Mouse (Mus musculus) kidney, embryonic 16.5 days (tissue): ENCODE measurements around the gene Atg4a-ps. TPM values are rescaled to one million over a fixed set of nuclear protein-coding genes. Genes with fewer than 3 reads are reported as not detected.

Source experiments
- ATAC-seq: fragments of 200-750 bp; cut with Nextera tagmentation; 2 replicates; pipeline ENCODE4 v1.8.0; 2017; ENCODE audit warnings: moderate TSS enrichment; ENCODE audit not compliant: low FRiP score, low TSS enrichment
- H3K27ac ChIP-seq: fragments of 300-500 bp; sonication (generic); 2 replicates; pipeline ENCODE4 v1.5.1; 2014; ENCODE audit warnings: low read length
- H3K27me3 ChIP-seq: fragments of 300-500 bp; sonication (generic); 2 replicates; pipeline ENCODE4 v1.6.1; 2014; ENCODE audit warnings: low read length, control low read depth, mixed read lengths; ENCODE audit not compliant: insufficient read depth
- H3K36me3 ChIP-seq: fragments of 300-500 bp; sonication (generic); 2 replicates; pipeline ENCODE4 v1.6.1; 2014; ENCODE audit warnings: low read length, control low read depth, mixed read lengths; ENCODE audit not compliant: insufficient read depth
- H3K4me1 ChIP-seq: fragments of 300-500 bp; sonication (generic); 2 replicates; pipeline ENCODE4 v1.6.1; 2014; ENCODE audit warnings: low read length, control low read depth, mixed read lengths; ENCODE audit not compliant: insufficient read depth
- H3K4me2 ChIP-seq: fragments of 300-500 bp; sonication (generic); replicated peaks from 2 replicates; pipeline ENCODE4 v1.6.1; 2014; ENCODE audit warnings: low read depth, low read length
- H3K4me3 ChIP-seq: fragments of 300-500 bp; sonication (generic); 2 replicates; pipeline ENCODE4 v1.5.1; 2014; ENCODE audit warnings: mild to moderate bottlenecking, low read length
- H3K9ac ChIP-seq: fragments of 300-500 bp; sonication (generic); replicated peaks from 2 replicates; pipeline ENCODE4 v1.6.1; 2014; ENCODE audit warnings: low read length
- H3K9me3 ChIP-seq: fragments of 300-500 bp; sonication (generic); 2 replicates; pipeline ENCODE4 v1.6.1; 2016; ENCODE audit warnings: low read length, control low read depth
- WGBS: fragments of 180-500 bp; shearing (Covaris S2); extraction: QIAGEN DNeasy Blood & Tissue Kit; methylation state at CpG from one replicate; pipeline ENCODE4 v1.1.7; 2014; 5-methylcytosine and 5-hydroxymethylcytosine counted together
- polyA plus RNA-seq: library from polyadenylated mRNA; unstranded; fragments of >200 nt; fragmentation: Nextera tagmentation; extraction: Ambion mirVana; gene quantifications from 2 replicates; pipeline ENCODE4 v1.2.1, GENCODE M21; 2015

Gene Atg4a-ps
- polyA plus RNA-seq, 1 experiment from 2014 or later = 0.15 TPM

DNA sequence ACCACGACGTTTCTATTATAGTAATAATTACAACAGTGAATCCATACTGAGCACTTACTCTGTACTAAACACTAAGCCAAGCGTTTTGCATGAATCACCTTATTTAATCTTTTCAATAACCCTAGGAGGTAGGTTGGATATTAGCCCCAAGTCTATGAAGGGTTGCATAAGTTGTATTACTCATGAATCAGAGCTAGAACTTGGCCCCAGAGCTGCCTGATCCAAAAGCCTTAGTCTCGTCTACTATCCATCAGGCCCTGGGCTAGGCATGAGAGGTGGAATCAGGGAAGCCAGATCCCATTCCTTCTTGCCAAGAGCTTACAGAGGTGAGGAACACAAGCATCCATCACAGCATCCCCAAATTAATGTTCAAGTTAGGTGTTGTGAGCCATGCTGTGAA lies 30.2 kb downstream of the Atg4a-ps start:
- no peaks in the 10 kb centered on the region for H3K9me3 ChIP-seq
- no peak overlapping the region for H3K4me3 ChIP-seq
- H3K4me2 ChIP-seq = no peak overlapping the region
- no peaks in the 10 kb centered on the region for H3K4me1 ChIP-seq
- no peaks in the 10 kb centered on the region for H3K27me3 ChIP-seq
- WGBS = 86% methylated on average over 4 of the region's 4 CpGs
- H3K9ac ChIP-seq = no peak overlapping the region
- H3K27ac ChIP-seq = no peak overlapping the region
- no peaks in the 10 kb centered on the region for H3K36me3 ChIP-seq
- ATAC-seq = no peak

DNA sequence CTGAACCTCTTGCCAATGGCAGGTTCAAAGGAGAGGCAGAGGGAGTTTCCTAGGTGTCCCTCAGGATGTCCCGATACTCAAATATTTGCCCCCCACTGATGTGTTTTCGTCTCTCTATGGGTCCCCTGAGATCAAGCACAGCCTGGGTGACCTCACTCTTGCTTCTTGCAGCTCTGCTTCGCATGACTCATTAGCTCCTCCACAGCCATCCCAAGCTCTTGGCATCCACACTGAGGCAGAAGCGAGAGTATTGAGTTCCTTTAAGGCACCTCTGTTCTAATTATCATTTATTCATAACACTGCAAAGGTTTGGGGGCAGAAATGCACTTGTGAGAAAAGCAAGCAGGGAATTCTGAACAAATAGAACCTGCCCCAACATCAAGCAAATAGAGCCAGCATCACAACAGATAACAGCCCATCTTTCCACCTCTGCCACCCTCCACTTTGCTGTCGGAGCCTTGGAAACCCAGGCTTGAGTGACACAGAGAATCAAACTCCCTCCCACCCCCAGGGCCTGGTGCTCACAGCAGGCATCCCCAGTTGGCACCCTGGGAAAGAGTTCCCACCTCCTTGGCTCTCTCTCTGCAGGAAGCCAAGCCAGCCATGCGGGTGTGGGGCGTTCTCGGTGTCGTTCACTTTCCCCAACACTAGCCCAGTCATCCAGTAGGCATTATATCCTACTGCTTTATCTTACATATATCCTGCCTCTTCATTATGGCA lies 33.1 kb downstream of the Atg4a-ps start:
- ATAC-seq = no peak
- H3K27me3 ChIP-seq = no peaks in the 10 kb centered on the region
- no peaks in the 10 kb centered on the region for H3K36me3 ChIP-seq
- no peak overlapping the region for H3K4me2 ChIP-seq
- H3K9ac ChIP-seq = no peak overlapping the region
- no peak overlapping the region for H3K27ac ChIP-seq
- 73% methylated on average over 9 of the region's 9 CpGs for WGBS
- H3K4me3 ChIP-seq = no peak overlapping the region
- H3K4me1 ChIP-seq = no peaks in the 10 kb centered on the region
- no peaks in the 10 kb centered on the region for H3K9me3 ChIP-seq

DNA sequence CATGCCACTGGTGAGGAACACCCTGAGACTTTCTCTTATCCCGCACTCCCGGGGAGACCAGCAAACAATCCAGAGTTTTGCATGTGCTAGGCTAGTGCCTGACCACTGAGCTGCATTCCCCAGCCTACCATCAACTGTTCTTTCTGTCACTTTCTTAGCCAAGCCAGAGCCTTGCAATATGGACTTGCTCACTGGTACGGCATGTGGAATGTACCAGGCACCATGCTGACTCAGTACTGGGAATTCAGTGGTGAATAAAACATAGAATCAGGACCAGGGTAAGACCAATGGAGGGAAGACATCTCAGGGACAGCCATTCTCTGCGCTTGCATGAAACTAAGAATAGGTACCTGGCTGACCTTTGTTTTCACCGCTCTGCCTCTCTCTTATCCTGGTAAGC lies 35.6 kb downstream of the Atg4a-ps start:
- Histone ChIP-seq H3K27ac (no peak overlapping the region), H3K9me3 (no peaks in the 10 kb centered on the region), H3K9ac (no peak overlapping the region), H3K27me3 (no peaks in the 10 kb centered on the region), H3K4me2 (no peak overlapping the region), H3K4me3 (no peak overlapping the region), H3K4me1 (no peaks in the 10 kb centered on the region), H3K36me3 (no peaks in the 10 kb centered on the region)
- ATAC-seq = no peak
- 87% methylated on average over 5 of the region's 5 CpGs for WGBS

DNA sequence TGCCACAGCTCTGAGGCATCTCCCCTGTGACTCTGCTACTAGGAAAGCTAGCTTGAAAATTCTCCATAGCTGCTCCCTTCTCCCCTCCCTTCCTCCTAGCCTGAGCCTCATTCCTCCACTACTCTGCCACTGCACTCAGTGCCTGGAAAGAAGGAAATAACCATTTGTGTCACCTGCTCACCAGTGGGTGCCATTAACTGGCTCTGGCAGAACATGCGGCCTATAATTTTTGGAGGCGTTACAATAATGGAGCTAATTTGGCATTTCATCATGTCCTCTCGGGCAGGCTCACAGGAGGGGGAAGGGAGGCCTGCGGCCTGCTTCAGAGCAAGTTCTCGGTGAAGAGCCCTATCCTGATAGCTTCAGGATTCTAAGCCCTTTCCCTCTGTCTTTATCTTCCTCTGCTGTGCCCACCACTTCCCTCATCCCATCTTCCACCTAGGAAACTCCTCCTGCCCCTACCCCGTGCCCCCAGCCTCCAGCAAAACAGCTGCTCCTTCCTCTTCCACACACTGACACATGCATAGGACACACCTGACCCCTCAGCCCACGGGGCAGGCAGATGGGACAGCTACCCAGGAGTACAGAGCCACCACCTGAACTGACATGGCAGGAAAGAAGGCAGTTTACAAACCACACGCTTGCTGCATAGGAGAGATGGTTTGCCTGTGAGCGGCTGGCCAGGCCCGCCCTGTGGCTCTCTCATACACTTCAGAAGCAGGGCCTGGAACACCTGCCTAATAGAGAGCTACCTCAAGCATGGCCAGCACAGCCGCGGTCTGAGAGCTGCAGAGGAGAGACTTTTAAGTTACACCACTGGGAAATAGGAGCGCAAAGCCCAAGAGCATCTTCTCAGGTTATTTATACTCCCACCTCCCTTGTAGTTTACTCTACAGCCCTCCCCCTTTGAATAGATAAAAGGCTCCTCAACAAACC lies 38.9 kb downstream of the Atg4a-ps start:
- H3K27ac ChIP-seq = no peak overlapping the region
- H3K4me2 ChIP-seq = no peak overlapping the region
- H3K4me1 ChIP-seq = no peaks in the 10 kb centered on the region
- 77% methylated on average over 13 of the region's 13 CpGs for WGBS
- H3K36me3 ChIP-seq = no peaks in the 10 kb centered on the region
- ATAC-seq = no peak
- H3K27me3 ChIP-seq = no peaks in the 10 kb centered on the region
- H3K9me3 ChIP-seq = no peaks in the 10 kb centered on the region
- H3K9ac ChIP-seq = no peak overlapping the region
- no peak overlapping the region for H3K4me3 ChIP-seq

DNA sequence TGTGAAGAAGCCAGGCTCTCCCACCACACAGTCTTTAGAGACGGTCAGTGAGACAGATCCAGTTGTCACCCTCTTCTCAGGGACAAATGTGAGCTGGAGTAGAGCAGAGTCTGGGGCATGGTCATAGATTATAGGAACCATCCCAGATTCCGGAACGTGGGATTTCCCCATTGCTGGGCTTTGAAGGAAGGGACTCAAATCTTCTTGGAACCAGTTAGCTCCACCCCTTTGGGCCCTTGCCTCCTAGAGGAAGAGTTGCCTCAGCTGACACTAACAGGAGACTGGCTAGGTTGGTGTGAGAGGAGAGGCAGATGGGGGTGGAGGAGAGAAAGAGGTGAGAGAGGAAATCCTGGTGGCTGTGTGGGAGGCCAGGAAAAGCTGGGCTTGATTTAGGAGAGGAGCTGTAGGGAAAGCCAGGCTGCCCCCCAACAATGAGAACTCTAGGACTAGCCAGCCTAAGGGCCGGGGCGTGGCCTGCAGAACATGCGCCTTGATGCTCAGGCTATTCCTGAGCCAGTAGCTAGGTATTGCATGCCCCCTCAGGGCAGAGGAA lies 39.7 kb downstream of the Atg4a-ps start:
- ATAC-seq = no peak
- Histone ChIP-seq H3K4me3 (no peak overlapping the region), H3K9ac (no peak overlapping the region), H3K27me3 (no peaks in the 10 kb centered on the region), H3K4me1 (no peaks in the 10 kb centered on the region), H3K27ac (no peak overlapping the region), H3K9me3 (no peaks in the 10 kb centered on the region), H3K36me3 (no peaks in the 10 kb centered on the region), H3K4me2 (no peak overlapping the region)
- WGBS = 88% methylated on average over 6 of the region's 6 CpGs

DNA sequence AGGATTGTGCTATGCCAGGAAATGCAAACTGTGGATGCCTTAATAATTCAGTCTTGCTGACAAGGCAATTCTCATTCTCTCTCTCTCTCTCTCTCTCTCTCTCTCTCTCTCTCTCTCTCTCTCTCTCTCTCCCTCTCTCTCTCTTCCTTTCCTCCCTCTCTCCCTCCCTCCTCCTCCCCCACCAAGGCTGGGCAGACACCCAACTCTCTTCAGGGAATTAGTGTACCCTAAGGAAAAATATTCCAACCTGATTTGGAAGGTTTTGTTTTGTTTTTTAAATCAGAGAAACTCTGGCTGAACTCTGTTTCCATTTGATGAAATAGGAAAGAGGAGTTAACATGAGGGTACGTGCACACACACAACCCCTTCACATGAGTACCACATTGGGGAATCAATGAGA lies 44.3 kb downstream of the Atg4a-ps start:
- Histone ChIP-seq H3K4me2 (no peak overlapping the region), H3K36me3 (no peaks in the 10 kb centered on the region), H3K9me3 (no peaks in the 10 kb centered on the region), H3K9ac (no peak overlapping the region), H3K27me3 (no peaks in the 10 kb centered on the region), H3K4me3 (no peak overlapping the region), H3K4me1 (no peaks in the 10 kb centered on the region), H3K27ac (no peak overlapping the region)
- no peak for ATAC-seq
- 75% methylated on average over 1 of the region's 1 CpGs for WGBS

DNA sequence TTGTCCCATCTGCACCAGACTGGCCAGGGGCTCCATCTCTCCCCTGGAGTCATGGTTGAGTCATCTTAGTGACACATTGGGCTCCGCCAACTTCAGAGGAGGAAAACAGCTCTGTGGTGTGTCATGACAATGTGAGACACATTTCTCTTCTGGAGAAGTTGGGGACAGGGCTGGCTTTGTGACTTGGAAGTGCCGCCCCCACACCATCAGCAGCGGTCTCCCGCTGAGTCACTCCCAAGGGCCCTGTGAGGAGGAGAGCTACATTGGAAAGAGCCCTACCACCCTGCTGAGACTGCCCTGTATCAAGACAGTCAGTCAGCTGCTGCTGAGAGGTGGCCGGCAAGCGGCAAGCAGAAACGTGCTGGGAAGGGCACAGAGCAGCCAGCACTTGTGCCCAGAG lies 44.9 kb downstream of the Atg4a-ps start:
- Histone ChIP-seq H3K4me2 (no peak overlapping the region), H3K9me3 (no peaks in the 10 kb centered on the region), H3K36me3 (no peaks in the 10 kb centered on the region), H3K27ac (no peak overlapping the region), H3K4me1 (no peaks in the 10 kb centered on the region), H3K4me3 (no peak overlapping the region), H3K27me3 (no peaks in the 10 kb centered on the region), H3K9ac (no peak overlapping the region)
- WGBS = 40% methylated on average over 7 of the region's 7 CpGs
- ATAC-seq = no peak

DNA sequence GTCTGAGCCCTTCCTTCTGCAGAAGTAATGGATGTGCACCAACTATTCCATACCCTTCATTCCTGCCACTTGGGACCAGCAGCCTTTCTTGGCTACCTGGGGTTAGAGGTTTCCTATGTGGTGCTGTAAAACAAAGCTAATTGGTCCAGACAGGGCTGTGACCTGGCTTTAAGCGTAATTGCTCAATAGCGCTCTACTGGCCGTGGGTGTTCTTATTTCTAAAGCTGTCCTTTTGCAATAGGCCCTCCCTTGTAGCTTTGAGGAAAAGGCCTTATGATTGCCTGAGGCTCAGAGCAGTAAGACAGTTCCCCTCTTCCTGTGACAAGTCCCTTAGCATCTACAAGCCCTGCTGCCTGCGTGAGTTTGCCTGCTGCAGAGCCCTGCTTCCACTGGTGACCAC lies 48.3 kb downstream of the Atg4a-ps start:
- H3K36me3 ChIP-seq = no peaks in the 10 kb centered on the region
- WGBS = 69% methylated on average over 4 of the region's 4 CpGs
- H3K9me3 ChIP-seq = no peaks in the 10 kb centered on the region
- H3K4me1 ChIP-seq = no peaks in the 10 kb centered on the region
- H3K4me2 ChIP-seq = no peak overlapping the region
- H3K4me3 ChIP-seq = no peak overlapping the region
- H3K27ac ChIP-seq = no peak overlapping the region
- no peak overlapping the region for H3K9ac ChIP-seq
- H3K27me3 ChIP-seq = no peaks in the 10 kb centered on the region
- no peak for ATAC-seq

DNA sequence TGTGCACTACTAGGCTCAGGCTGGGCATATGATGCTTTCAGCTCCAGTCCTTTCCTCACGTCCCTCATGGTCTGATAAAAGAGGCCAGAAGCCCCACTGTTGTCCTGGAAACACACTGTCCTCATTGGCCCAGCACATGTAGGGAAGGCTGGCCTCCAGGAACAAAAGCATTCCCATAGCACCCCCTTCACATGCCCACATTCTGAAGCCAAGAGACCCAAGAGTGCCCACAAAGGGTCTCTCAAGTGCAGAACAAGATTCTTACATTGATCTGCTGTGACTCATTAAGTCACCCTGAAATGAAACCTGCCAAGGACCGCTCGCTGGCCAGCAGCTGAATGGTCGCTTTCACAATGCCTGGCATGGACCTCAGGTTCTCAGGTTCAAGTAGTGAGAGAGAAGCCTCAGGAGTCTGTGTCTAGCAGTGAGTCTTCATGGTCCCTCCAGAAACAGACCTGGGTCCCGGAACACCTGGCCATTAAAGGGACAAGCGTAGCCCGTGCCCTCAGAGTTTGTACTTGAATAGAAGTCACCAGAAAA lies 50.5 kb downstream of the Atg4a-ps start:
- ATAC-seq = no peak
- Histone ChIP-seq H3K27me3 (no peaks in the 10 kb centered on the region), H3K27ac (no peak overlapping the region), H3K9ac (no peak overlapping the region), H3K4me1 (no peaks in the 10 kb centered on the region), H3K36me3 (no peaks in the 10 kb centered on the region), H3K4me2 (no peak overlapping the region), H3K4me3 (no peak overlapping the region), H3K9me3 (no peaks in the 10 kb centered on the region)
- WGBS = 84% methylated on average over 7 of the region's 7 CpGs
